Mouse (Mus musculus) embryonic fibroblast, embryonic 13.5 days (primary cell): ENCODE results near the gene Fyttd1. TPM values are rescaled to one million over a fixed set of nuclear protein-coding genes. Genes with fewer than 3 reads are reported as not detected.

Experiments used
- H3K27ac ChIP-seq: 2 replicates; pipeline ENCODE4 v1.5.1; 2012; ENCODE audit warnings: low read length, control low read depth, inconsistent platforms; ENCODE audit not compliant: insufficient read depth
- H3K4me1 ChIP-seq: 2 replicates; pipeline ENCODE4 v1.6.1; 2011; ENCODE audit warnings: low read length; ENCODE audit not compliant: control insufficient read depth, insufficient read depth
- H3K4me3 ChIP-seq: 2 replicates; pipeline ENCODE4 v1.5.1; 2011; ENCODE audit warnings: mild to moderate bottlenecking, control low read depth, low read length; ENCODE audit not compliant: insufficient read depth
- CTCF ChIP-seq: IDR thresholded peaks from 2 replicates; pipeline ENCODE4 v1.5.1; 2011; ENCODE audit warnings: mild to moderate bottlenecking, control low read depth, low read length, moderate library complexity, borderline replicate concordance; ENCODE audit not compliant: insufficient read depth
- POLR2A ChIP-seq: IDR thresholded peaks from 2 replicates; pipeline ENCODE4 v1.6.1; 2011; ENCODE audit warnings: low read depth, mild to moderate bottlenecking, control low read depth, low read length, moderate library complexity
- polyA plus RNA-seq: library from polyadenylated mRNA; stranded (reverse); fragments of >200 nt; gene quantifications from 2 replicates; pipeline ENCODE4 v1.2.4, GENCODE M21; 2011; ENCODE audit warnings: low read depth; ENCODE audit not compliant: missing spikeins, insufficient read length

Fyttd1 gene
- polyA plus RNA-seq, 1 experiment: 115 TPM

GRCm38 (mm10) chr16:32876831-32877230 is 469 bp upstream of the Fyttd1 start:
- H3K4me1 ChIP-seq: peaks cover 6% of the 10 kb centered on the region; the same call in 1 of the 2 replicates
- no peak overlapping the region for H3K27ac ChIP-seq
- TF ChIP-seq CTCF: no peak
- no peak for TF ChIP-seq POLR2A
- H3K4me3 ChIP-seq: peak overlapping the region; percentile 75

GRCm38 (mm10) chr16:32878157-32878598 is 878 bp downstream of the Fyttd1 start:
- TF ChIP-seq POLR2A: no peak
- no peak for TF ChIP-seq CTCF
- peak overlapping the region; percentile 97 for H3K4me3 ChIP-seq

GRCm38 (mm10) chr16:32878972-32879926 is 1.9 kb downstream of the Fyttd1 start:
- Histone ChIP-seq H3K27ac (no peak overlapping the region), H3K4me3 (peak overlapping the region; percentile 97), H3K4me1 (peaks cover 6% of the 10 kb centered on the region; the same call in 1 of the 2 replicates)
- TF ChIP-seq POLR2A: no peak
- TF ChIP-seq CTCF: no peak

More at GRCm38 (mm10) chr16:32878157-32878598, 878 bp downstream of the Fyttd1 start:
- H3K27ac ChIP-seq: peak overlapping the region; percentile 36
- H3K4me1 ChIP-seq: peaks cover 6% of the 10 kb centered on the region; the same call in 1 of the 2 replicates

- H3K4me3 ChIP-seq: no peak overlapping the region
- peaks cover 6% of the 10 kb centered on the region; the same call in 1 of the 2 replicates for H3K4me1 ChIP-seq
- H3K27ac ChIP-seq: no peak overlapping the region
- TF ChIP-seq CTCF (no peak), POLR2A (no peak)
Measured at GRCm38 (mm10) chr16:32881538-32881937, 4.2 kb downstream of the Fyttd1 start.

GRCm38 (mm10) chr16:32887996-32888395 is 10.7 kb downstream of the Fyttd1 start:
- Histone ChIP-seq H3K4me1 (no peaks in the 10 kb centered on the region), H3K27ac (no peak overlapping the region), H3K4me3 (no peak overlapping the region)
- TF ChIP-seq CTCF: peak; percentile 36; the same call in 1 of the 2 replicates
- no peak for TF ChIP-seq POLR2A

GRCm38 (mm10) chr16:32889881-32890280 is 12.6 kb downstream of the Fyttd1 start:
- no peak overlapping the region for H3K27ac ChIP-seq
- H3K4me1 ChIP-seq: no peaks in the 10 kb centered on the region
- H3K4me3 ChIP-seq: no peak overlapping the region
- TF ChIP-seq CTCF (no peak), POLR2A (no peak)

- TF ChIP-seq POLR2A: no peak
- no peak for TF ChIP-seq CTCF
- no peak overlapping the region for H3K4me3 ChIP-seq
- no peaks in the 10 kb centered on the region for H3K4me1 ChIP-seq
- no peak overlapping the region for H3K27ac ChIP-seq
Measured at GRCm38 (mm10) chr16:32896126-32896525, 18.8 kb downstream of the Fyttd1 start.

GRCm38 (mm10) chr16:32901360-32902050 is 24.2 kb downstream of the Fyttd1 start:
- H3K4me1 ChIP-seq: no peaks in the 10 kb centered on the region
- no peak for TF ChIP-seq CTCF
- TF ChIP-seq POLR2A: no peak
- H3K27ac ChIP-seq: no peak overlapping the region
- H3K4me3 ChIP-seq: no peak overlapping the region

- no peak overlapping the region for H3K27ac ChIP-seq
- no peak overlapping the region for H3K4me3 ChIP-seq
- TF ChIP-seq CTCF: no peak
- no peaks in the 10 kb centered on the region for H3K4me1 ChIP-seq
Measured at GRCm38 (mm10) chr16:32902051-32902428, 24.7 kb downstream of the Fyttd1 start.

GRCm38 (mm10) chr16:32906186-32906585 is 28.9 kb downstream of the Fyttd1 start:
- no peak overlapping the region for H3K27ac ChIP-seq
- TF ChIP-seq POLR2A (no peak), CTCF (no peak)
- H3K4me1 ChIP-seq: no peaks in the 10 kb centered on the region
- no peak overlapping the region for H3K4me3 ChIP-seq
